ENCODE assay signal across 30 mouse cellular contexts in the genomic region with DNA sequence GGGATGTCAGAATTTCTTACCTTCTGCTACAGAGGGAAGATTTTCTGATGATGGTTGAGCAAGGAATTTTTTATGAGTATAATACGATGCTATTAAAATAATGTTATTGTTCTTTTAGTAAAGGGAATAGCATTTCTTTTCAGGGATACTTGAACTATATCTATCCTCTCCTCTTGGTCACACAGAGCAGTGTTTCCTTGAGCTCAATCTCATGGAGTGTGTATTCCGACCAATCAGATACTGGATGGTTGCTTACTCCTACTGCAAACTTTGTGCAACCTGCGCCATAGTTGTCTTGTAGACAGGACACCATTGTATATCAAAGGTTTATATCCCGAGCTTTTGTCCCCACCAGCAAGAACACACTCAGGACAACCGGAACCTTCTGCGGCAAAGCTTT. TPM values are rescaled to one million over a fixed set of nuclear protein-coding genes. Genes with fewer than 3 reads are reported as not detected.
DNase-seq lines count a peak whose midpoint lies in the region; ATAC-seq lines count a peak whose summit lies in the region.
"Had no signal": no experiment of that assay in that cellular context is flagged by ENCODE, and none has a peak within 500 bp of the region (broad histone marks: within the 10 kb centered on the region; RNA-seq: fewer than 3 reads in every experiment).

No protein-coding gene starts in this region.

- DNase-seq in embryonic facial prominence, embryonic 10.5 days (ENCODE audit: low spot score): no peak
- no peak for DNase-seq in hindbrain, embryonic 11.5 days (ENCODE audit: low spot score)
- peak; percentile 5 for DNase-seq in R1 (ENCODE audit: low read depth, low spot score)
- DNase-seq: adrenal gland, postnatal 10 days; adrenal gland, postnatal 36 days; B cell, adult 2 months; cerebellum, adult 18-20 months; cerebellum, adult 9-10 months; cerebellum, postnatal 14 days; gastrocnemius, postnatal 10 days; heart, postnatal 36 days had no signal

- WGBS in embryonic facial prominence, embryonic 12.5 days: 76% methylated on average over 6 of the region's 6 CpGs
- 75% methylated on average over 6 of the region's 6 CpGs for WGBS in embryonic facial prominence, embryonic 10.5 days
- 77% methylated on average over 6 of the region's 6 CpGs for WGBS in hindbrain, embryonic 11.5 days
- 72% methylated on average over 6 of the region's 6 CpGs for WGBS in hindbrain, embryonic 13.5 days

- H3K4me3 ChIP-seq in embryonic facial prominence, embryonic 12.5 days: no peak overlapping the region
- H3K4me3 ChIP-seq in embryonic facial prominence, embryonic 10.5 days: no peak overlapping the region
- no peak overlapping the region for H3K4me3 ChIP-seq in hindbrain, embryonic 11.5 days (ENCODE audit: low read depth, low read length)
- no peak overlapping the region for H3K4me3 ChIP-seq in hindbrain, embryonic 13.5 days
- H3K4me3 ChIP-seq: embryonic facial prominence, embryonic 13.5 days; erythroblast, embryonic 14.5 days; forebrain, embryonic 12.5 days; forebrain, embryonic 15.5 days; hindbrain, embryonic 10.5 days; hindbrain, embryonic 15.5 days had no signal

- 0 out of 2 replicates have a peak, but pooled peaks cover 3% of the 10 kb centered on the region for H3K9me3 ChIP-seq in embryonic facial prominence, embryonic 12.5 days
- peaks cover 40% of the 10 kb centered on the region for H3K9me3 ChIP-seq in embryonic facial prominence, embryonic 10.5 days
- H3K9me3 ChIP-seq in hindbrain, embryonic 11.5 days (ENCODE audit: control insufficient read depth, low read length): peaks cover 5% of the 10 kb centered on the region; the same call in 1 of the 2 replicates
- peaks cover 24% of the 10 kb centered on the region for H3K9me3 ChIP-seq in hindbrain, embryonic 13.5 days

- H3K27ac ChIP-seq in embryonic facial prominence, embryonic 12.5 days: no peak overlapping the region
- H3K27ac ChIP-seq in embryonic facial prominence, embryonic 10.5 days (replicated peaks): no peak overlapping the region
- no peak overlapping the region for H3K27ac ChIP-seq in hindbrain, embryonic 11.5 days (ENCODE audit: low read depth, low read length)
- H3K27ac ChIP-seq in hindbrain, embryonic 13.5 days: no peak overlapping the region
- H3K27ac ChIP-seq: embryonic facial prominence, embryonic 13.5 days; forebrain, embryonic 12.5 days; forebrain, embryonic 15.5 days; hindbrain, embryonic 10.5 days; hindbrain, embryonic 15.5 days had no signal

- H3K9ac ChIP-seq in embryonic facial prominence, embryonic 12.5 days: no peak overlapping the region
- H3K9ac ChIP-seq in hindbrain, embryonic 11.5 days (ENCODE audit: low read depth, low read length): no peak overlapping the region
- H3K9ac ChIP-seq in hindbrain, embryonic 13.5 days: no peak overlapping the region
- H3K9ac ChIP-seq: embryonic facial prominence, embryonic 13.5 days; forebrain, embryonic 12.5 days; forebrain, embryonic 15.5 days; hindbrain, embryonic 15.5 days had no signal

- 0 out of 2 replicates have a peak, but pooled peaks have one; percentile 47 for ATAC-seq in embryonic facial prominence, embryonic 12.5 days (ENCODE audit: insufficient number of reproducible peaks, insufficient read depth, low FRiP score, low TSS enrichment)
- ATAC-seq in hindbrain, embryonic 11.5 days (ENCODE audit: low FRiP score): peak; percentile 61; the same call in 1 of the 2 replicates
- ATAC-seq in hindbrain, embryonic 13.5 days (ENCODE audit: low FRiP score): no peak
- 0 out of 2 replicates have a peak, but pooled peaks have one; percentile 13 for ATAC-seq in neutrophil, adult 5-6 weeks (ENCODE audit: extremely low read depth, insufficient number of reproducible peaks, low FRiP score, poor library complexity, severe bottlenecking)
- no peak for ATAC-seq in megakaryocyte progenitor cell, adult 5-6 weeks (replicated peaks; ENCODE audit: poor library complexity)
- ATAC-seq: forebrain, embryonic 15.5 days; intestine, postnatal 0 days had no signal

- no peaks in the 10 kb centered on the region for H3K27me3 ChIP-seq in embryonic facial prominence, embryonic 12.5 days
- H3K27me3 ChIP-seq in embryonic facial prominence, embryonic 10.5 days (replicated peaks; ENCODE audit: low read depth, poor library complexity, severe bottlenecking): no peaks in the 10 kb centered on the region
- H3K27me3 ChIP-seq in hindbrain, embryonic 11.5 days (ENCODE audit: control insufficient read depth, insufficient read depth, low read length): no peaks in the 10 kb centered on the region
- H3K27me3 ChIP-seq in hindbrain, embryonic 13.5 days: no peaks in the 10 kb centered on the region
- H3K27me3 ChIP-seq: embryonic facial prominence, embryonic 13.5 days; forebrain, embryonic 12.5 days; forebrain, embryonic 15.5 days; hindbrain, embryonic 15.5 days had no signal

- H3K36me3 ChIP-seq in embryonic facial prominence, embryonic 12.5 days: no peaks in the 10 kb centered on the region
- no peaks in the 10 kb centered on the region for H3K36me3 ChIP-seq in embryonic facial prominence, embryonic 10.5 days (replicated peaks)
- H3K36me3 ChIP-seq in hindbrain, embryonic 11.5 days (ENCODE audit: control insufficient read depth, insufficient read depth, low read length): no peaks in the 10 kb centered on the region
- H3K36me3 ChIP-seq in hindbrain, embryonic 13.5 days: no peaks in the 10 kb centered on the region
- H3K36me3 ChIP-seq: embryonic facial prominence, embryonic 13.5 days; forebrain, embryonic 12.5 days; forebrain, embryonic 15.5 days; hindbrain, embryonic 10.5 days; hindbrain, embryonic 15.5 days had no signal

- H3K4me2 ChIP-seq in embryonic facial prominence, embryonic 12.5 days (replicated peaks): no peak overlapping the region
- H3K4me2 ChIP-seq in hindbrain, embryonic 11.5 days (replicated peaks; ENCODE audit: low read depth, low read length): no peak overlapping the region
- no peak overlapping the region for H3K4me2 ChIP-seq in hindbrain, embryonic 13.5 days
- H3K4me2 ChIP-seq: embryonic facial prominence, embryonic 13.5 days; forebrain, embryonic 12.5 days; forebrain, embryonic 15.5 days; hindbrain, embryonic 15.5 days had no signal

- H3K4me1 ChIP-seq in embryonic facial prominence, embryonic 12.5 days: no peaks in the 10 kb centered on the region
- no peaks in the 10 kb centered on the region for H3K4me1 ChIP-seq in embryonic facial prominence, embryonic 10.5 days
- no peaks in the 10 kb centered on the region for H3K4me1 ChIP-seq in hindbrain, embryonic 11.5 days (replicated peaks; ENCODE audit: control insufficient read depth, insufficient read depth, low read length)
- H3K4me1 ChIP-seq in hindbrain, embryonic 13.5 days (replicated peaks): no peaks in the 10 kb centered on the region
- H3K4me1 ChIP-seq: embryonic facial prominence, embryonic 13.5 days; forebrain, embryonic 12.5 days; forebrain, embryonic 15.5 days; hindbrain, embryonic 10.5 days; hindbrain, embryonic 15.5 days had no signal

RNA-seq across cellular contexts. Expression of gene Vmn2r115, which starts 12.9 kb away (rescaled TPM):
- not detected in 2 replicates for polyA plus RNA-seq in embryonic facial prominence, embryonic 12.5 days (2016; fragmentation: Nextera tagmentation; extraction: Ambion mirVana)
- polyA plus RNA-seq in embryonic facial prominence, embryonic 10.5 days (2016; fragmentation: Nextera tagmentation; extraction: Ambion mirVana): not detected in 2 replicates
- polyA plus RNA-seq in hindbrain, embryonic 11.5 days (2014; fragmentation: Nextera tagmentation; extraction: Ambion mirVana): not detected in 2 replicates
- not detected in 2 replicates for polyA plus RNA-seq in hindbrain, embryonic 13.5 days (2015; fragmentation: Nextera tagmentation; extraction: Ambion mirVana)
- total RNA-seq in neutrophil, adult 5-6 weeks (2017): not detected in 2 replicates
- total RNA-seq in megakaryocyte progenitor cell, adult 5-6 weeks (2015): not detected in 2 replicates
- total RNA-seq in megakaryocyte progenitor cell, adult 5-6 weeks (2017): not detected in 2 replicates
- total RNA-seq: adrenal gland, adult 18-20 months; adrenal gland, postnatal 10 days; adrenal gland, postnatal 36 days; gastrocnemius, adult 18-20 months; gastrocnemius, postnatal 10 days; gastrocnemius, postnatal 4 days; heart, adult 8-10 months; heart, postnatal 36 days had no signal
- polyA plus RNA-seq: embryonic facial prominence, embryonic 13.5 days; erythroblast, embryonic 14.5 days; forebrain, embryonic 12.5 days; forebrain, embryonic 15.5 days; heart, embryonic 14.5 days; heart, postnatal 0 days; hindbrain, embryonic 10.5 days; hindbrain, embryonic 15.5 days; intestine, embryonic 14.5 days; intestine, postnatal 0 days had no signal

RNA-seq across cellular contexts. Expression of gene Vmn2r114, which starts 18.3 kb away (rescaled TPM):
- not detected in 2 replicates for polyA plus RNA-seq in embryonic facial prominence, embryonic 12.5 days (2016; fragmentation: Nextera tagmentation; extraction: Ambion mirVana)
- not detected in 2 replicates for polyA plus RNA-seq in embryonic facial prominence, embryonic 10.5 days (2016; fragmentation: Nextera tagmentation; extraction: Ambion mirVana)
- not detected in 2 replicates for polyA plus RNA-seq in hindbrain, embryonic 11.5 days (2014; fragmentation: Nextera tagmentation; extraction: Ambion mirVana)
- not detected in 2 replicates for polyA plus RNA-seq in hindbrain, embryonic 13.5 days (2015; fragmentation: Nextera tagmentation; extraction: Ambion mirVana)
- not detected in 2 replicates for total RNA-seq in neutrophil, adult 5-6 weeks (2017)
- not detected in 2 replicates for total RNA-seq in megakaryocyte progenitor cell, adult 5-6 weeks (2015)
- not detected in 2 replicates for total RNA-seq in megakaryocyte progenitor cell, adult 5-6 weeks (2017)
- total RNA-seq: adrenal gland, adult 18-20 months; adrenal gland, postnatal 36 days; ES-E14; gastrocnemius, adult 18-20 months; gastrocnemius, postnatal 10 days; gastrocnemius, postnatal 4 days; heart, adult 8-10 months; heart, postnatal 36 days had no signal
- polyA plus RNA-seq: embryonic facial prominence, embryonic 13.5 days; erythroblast, embryonic 14.5 days; forebrain, embryonic 12.5 days; forebrain, embryonic 15.5 days; heart, embryonic 14.5 days; heart, postnatal 0 days; hindbrain, embryonic 10.5 days; hindbrain, embryonic 15.5 days; intestine, embryonic 14.5 days; intestine, postnatal 0 days had no signal

RNA-seq across cellular contexts. Expression of gene Vmn2r116, which starts 53.7 kb away (rescaled TPM):
- polyA plus RNA-seq in embryonic facial prominence, embryonic 12.5 days (2016; fragmentation: Nextera tagmentation; extraction: Ambion mirVana): not detected in 2 replicates
- polyA plus RNA-seq in embryonic facial prominence, embryonic 10.5 days (2016; fragmentation: Nextera tagmentation; extraction: Ambion mirVana): not detected in 2 replicates
- polyA plus RNA-seq in hindbrain, embryonic 11.5 days (2014; fragmentation: Nextera tagmentation; extraction: Ambion mirVana): not detected in 2 replicates
- not detected in 2 replicates for polyA plus RNA-seq in hindbrain, embryonic 13.5 days (2015; fragmentation: Nextera tagmentation; extraction: Ambion mirVana)
- not detected in 2 replicates for total RNA-seq in neutrophil, adult 5-6 weeks (2017)
- not detected in 2 replicates for total RNA-seq in megakaryocyte progenitor cell, adult 5-6 weeks (2015)
- total RNA-seq in megakaryocyte progenitor cell, adult 5-6 weeks (2017): not detected in 2 replicates
- total RNA-seq: adrenal gland, adult 18-20 months; adrenal gland, postnatal 10 days; adrenal gland, postnatal 36 days; ES-E14; gastrocnemius, adult 18-20 months; gastrocnemius, postnatal 10 days; gastrocnemius, postnatal 4 days; heart, adult 8-10 months; heart, postnatal 36 days had no signal
- polyA plus RNA-seq: embryonic facial prominence, embryonic 13.5 days; erythroblast, embryonic 14.5 days; forebrain, embryonic 12.5 days; forebrain, embryonic 15.5 days; heart, embryonic 14.5 days; heart, postnatal 0 days; hindbrain, embryonic 10.5 days; hindbrain, embryonic 15.5 days; intestine, embryonic 14.5 days; intestine, postnatal 0 days had no signal

Comparison
In these comparisons a context has a peak if more than half of its experiments do, and no peak if none do; other contexts are left out.
1. ATAC-seq: peak in embryonic facial prominence, embryonic 12.5 days (single experiment), hindbrain, embryonic 11.5 days (single experiment) and neutrophil, adult 5-6 weeks (single experiment); none in hindbrain, embryonic 13.5 days (single experiment) and megakaryocyte progenitor cell, adult 5-6 weeks (single experiment).